Mouse (Mus musculus) ovary, postnatal 14 days (tissue): ENCODE measurements at regions not wholly inside any gene's neighbourhood (a gene's known extent, or its start where the extent isn't known, plus 50 kb on each side); places are given as distances from the start of the nearest gene placed in this dataset.
A peak's percentile ranks its signal among the peaks of the same experiment; 100 is the strongest.

Experiments
- DNase-seq: peaks from one replicate; pipeline ENCODE4 v3.0.0; 2022; ENCODE audit warnings: low spot score

DNA sequence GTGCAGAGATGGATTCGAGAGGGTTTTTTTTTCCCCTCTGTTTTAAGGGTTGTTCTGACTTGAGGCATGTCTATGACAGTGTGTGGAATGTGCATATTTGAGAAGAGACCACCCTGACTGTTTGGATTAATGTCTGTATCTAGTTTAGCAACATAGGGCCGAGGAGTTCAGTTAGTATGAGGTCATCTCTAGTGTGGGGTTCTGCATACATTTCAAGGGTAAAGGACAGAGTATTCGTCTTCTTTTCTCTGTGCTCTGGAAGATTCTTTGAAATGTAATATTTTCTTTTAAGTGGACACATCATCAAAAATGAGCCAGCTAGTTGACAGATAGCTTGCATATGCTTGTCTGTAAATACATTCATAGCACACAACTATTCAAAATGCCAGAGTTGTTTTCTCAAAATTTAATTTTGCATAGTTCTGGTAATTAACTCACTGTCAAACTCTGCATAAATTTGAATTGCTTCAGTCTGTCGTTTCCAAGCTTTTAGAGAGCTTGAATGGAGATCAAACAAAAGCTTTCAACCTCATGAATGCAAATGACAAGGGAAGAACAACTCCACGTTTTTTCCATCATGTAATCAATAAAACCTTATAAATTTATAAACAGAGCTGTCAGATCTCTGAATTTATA, 415.5 kb downstream of the Adamts20 start:
- no peak for DNase-seq

DNA sequence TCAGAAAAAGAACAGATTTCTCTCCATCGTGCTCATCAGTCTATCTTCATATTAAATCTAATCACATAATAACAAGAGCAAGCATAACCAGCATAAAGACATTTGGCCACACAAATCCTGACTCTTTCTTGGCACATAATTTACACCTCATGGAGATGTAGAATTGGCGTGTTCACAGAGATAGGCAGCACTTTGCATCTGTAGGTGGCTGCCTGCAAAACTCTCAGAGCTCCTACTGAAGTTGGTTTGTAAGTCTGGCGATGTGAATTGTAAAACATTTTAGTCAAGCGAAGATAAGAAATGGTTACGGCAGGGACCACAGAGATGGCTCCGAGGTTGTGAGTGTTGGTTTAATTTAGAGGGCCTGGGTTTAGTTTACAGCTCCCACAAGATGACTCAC, 419.0 kb downstream of the Adamts20 start:
- DNase-seq: no peak

DNA sequence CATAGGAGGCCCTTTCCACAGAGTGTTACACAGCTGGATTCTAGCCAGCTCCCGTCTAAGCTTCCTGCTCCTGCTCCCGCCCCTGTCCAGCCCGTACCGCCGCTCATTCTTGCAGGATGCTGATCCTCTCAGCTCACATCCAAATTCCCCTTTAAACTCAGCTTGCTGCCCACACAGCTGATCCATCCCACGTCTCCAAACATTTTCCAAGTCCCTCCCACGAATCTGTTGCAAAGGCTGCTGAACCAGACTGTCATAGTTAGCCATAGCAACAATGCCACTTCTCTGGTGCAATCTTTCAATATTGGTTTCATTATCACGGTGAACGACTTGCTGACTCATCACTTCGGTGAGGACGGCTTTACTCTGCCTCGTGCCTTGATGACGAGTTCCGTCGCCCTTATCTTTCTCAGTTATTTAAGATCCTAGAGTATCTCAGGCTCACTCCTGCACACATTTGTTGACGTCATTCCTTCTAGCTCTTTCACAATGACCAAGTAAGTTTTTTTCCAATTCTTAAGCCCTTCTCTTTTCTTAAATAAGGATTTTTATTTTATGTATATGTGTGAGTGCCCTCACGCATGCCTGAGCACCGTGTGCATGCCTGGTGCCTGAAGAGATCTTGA, 420.0 kb downstream of the Adamts20 start:
- DNase-seq: peak; percentile 20

DNA sequence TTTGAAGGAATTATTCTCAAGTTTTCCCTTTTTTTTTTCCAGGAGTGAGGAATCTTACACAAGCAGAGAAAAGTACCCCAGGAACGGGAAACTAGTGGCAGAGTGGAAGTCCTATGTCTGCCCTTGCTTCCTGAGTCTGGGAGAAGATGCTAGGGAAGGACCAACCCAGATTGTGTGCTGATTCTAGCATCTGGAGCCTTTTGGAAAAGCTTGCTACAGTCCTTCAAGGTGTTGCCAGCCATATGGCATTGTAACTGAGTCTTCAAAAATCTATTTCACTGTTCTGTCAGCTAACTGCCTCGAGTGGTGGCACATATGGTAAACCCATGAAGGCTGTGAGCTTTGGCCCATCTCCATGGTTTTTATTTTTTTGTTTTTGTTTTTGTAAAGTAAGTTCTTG, 432.3 kb downstream of the Adamts20 start:
- no peak for DNase-seq

DNA sequence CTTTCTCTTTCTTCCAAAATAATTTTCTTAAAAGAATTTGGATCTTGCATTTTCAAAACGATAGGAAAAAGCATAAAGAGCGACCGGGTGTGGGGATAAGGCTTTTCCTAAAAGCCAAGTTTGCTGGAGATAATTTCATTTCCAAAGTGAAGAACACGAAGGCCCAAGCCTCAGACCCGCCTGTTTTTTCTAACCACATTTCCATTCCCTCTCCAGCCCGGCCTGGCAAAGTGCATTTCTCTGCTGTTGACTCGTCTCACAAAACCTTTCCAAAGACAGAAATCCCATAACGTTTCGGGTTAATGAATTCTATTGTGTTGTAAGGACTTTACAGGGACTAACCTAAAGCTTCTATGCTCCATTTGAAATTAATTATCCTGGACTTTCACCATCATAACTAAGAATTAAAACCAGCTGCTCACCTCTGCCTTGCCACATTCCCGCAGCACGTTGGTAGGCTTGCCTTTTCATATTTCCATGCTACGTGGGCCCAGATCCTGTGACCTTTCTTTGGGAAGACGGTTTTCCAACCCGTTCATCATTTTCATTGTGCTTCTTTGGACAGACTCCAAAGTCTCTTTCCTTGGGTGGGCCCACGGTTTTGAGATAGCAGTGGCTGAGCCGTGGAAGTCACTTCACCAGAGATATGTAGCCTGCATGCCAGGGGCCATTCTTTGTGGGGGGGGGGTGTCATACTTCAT, 430.5 kb upstream of the Prickle1 start:
- no peak for DNase-seq

DNA sequence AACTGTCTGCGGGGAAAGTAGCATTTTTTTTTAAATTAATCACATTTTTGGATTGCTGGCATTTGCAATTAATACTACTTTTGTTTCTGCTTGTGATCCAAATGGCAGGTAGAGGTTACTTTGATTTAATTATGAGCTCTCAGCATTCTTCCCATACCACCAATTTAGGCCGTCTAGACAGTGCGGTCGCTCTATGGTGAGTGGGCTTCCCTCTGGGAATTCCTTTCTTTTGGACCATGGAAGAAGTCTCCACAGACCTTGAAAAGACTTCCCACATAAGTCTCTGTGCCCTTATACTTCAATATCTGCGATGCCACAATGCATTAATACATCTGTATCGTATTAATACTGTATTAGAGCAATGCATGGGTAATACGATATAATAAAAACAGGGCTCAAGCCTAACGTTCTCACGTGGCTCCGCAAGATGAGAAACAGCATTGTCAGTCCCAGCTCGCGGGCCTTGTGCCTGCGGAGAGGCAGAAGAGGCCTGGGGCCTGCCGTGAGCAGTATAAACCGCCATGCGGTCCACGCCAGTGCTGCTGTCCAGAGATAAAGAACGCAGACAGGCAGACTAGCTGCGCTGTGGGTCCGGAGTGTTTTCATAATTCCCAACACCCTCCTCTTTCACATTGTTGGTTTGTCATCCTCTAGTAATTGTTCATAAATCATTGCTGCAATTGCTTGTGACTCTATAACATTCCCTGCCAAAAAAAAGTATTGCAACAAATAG, 429.7 kb upstream of the Prickle1 start:
- no peak for DNase-seq

DNA sequence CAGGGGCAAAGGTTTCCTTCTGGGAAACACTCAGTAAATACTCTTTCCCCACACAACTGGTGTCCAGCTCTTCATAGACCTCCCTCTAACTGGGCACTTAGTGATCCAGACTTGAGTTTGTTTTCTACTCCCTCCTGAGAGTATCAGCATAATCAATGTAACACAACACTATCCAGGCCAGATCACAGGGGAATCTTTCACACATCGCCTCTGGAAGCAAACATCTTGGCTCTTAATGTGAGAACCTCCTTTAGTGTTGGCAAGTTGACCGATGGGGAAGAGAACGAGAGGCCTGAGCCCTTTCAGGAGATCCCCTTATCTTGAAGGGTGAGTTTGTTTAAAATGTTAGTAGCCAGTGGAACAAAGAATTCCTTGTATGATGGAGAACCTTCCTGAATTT, 429.1 kb upstream of the Prickle1 start:
- no peak for DNase-seq

DNA sequence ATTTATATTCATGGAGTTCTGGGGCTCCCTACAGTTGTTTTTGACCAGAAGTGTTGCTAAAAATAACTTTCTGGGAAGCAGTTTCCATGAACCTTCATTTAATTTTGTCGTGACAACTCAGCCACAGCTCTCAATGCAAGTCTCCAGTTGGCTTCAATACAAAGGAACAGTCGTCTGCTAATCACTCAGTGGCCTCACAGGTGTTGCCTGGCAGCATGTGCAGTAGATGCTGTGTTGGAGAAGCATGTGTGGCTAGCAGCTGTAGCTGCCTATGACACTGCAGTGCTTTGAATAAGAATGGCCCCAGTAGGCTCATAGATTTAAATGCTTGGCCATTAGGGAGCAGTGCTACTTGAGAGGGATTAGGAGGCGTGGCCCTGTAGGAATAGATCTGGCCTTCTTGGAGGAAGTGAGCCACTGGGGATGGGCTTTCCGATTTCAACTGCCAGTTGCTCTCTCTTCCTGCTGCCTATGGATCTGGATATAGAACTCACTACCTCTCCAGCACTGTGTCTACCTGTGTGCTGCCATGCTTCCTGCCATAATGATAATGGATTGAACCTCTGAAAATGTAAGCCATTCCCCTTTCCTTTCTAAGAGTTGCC, 428.5 kb upstream of the Prickle1 start:
- no peak for DNase-seq

DNA sequence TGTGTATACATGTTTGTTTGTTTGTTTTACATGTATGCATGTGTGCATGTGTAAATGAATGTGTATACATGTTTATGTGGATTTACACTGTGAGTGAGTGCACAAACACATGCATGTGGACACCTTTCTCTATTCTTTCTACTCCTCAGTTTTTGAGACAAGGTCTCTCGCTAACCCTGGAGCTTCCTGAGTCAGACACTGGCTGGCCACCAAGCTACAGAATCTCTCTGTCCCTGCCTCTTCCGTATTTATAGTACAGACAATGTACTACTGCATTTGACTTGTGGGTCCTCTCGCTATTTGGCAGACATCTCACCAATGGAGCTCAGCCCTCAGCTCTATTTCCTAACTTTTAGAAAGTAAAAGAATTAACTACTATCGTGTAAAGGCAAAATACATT, 427.8 kb upstream of the Prickle1 start:
- no peak for DNase-seq

DNA sequence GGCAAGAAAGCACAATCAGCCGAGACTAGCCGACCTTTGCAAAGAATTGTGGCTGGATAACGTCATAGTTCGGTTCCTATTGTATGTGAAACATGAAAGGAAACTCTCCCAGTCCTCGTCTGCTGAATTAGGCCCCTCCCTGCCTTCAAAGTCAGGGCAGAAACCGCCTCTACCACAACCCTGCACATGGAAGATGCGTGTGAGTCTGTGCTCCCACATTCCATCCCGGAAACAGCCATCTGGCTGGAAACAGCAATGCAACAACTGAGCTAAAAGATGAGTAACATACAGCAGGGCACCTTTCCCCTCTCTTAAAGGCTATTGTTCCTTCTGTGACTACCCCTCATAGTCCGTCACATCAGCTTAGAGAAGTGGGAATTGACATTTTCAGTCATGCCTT, 422.1 kb upstream of the Prickle1 start:
- DNase-seq: no peak

DNA sequence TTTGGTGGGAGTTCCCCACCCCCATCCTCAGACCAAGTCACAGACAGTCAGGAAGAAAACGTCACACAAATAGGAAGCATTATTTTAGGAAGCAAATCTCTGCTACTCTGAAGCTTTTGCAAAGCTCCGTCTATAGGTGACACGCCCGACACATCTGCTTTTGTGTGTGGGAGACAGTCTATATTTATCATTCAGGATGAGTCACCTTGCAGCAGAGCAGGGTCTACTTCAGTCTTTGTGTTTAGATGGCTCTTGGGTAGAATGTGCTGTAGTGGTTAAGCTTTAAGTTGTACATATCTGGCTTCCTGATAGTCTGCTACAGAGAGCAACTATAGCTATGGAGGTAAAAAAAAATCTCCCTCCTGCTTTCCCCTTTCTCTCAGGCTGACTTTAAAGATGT, 415.8 kb upstream of the Prickle1 start:
- no peak for DNase-seq

DNA sequence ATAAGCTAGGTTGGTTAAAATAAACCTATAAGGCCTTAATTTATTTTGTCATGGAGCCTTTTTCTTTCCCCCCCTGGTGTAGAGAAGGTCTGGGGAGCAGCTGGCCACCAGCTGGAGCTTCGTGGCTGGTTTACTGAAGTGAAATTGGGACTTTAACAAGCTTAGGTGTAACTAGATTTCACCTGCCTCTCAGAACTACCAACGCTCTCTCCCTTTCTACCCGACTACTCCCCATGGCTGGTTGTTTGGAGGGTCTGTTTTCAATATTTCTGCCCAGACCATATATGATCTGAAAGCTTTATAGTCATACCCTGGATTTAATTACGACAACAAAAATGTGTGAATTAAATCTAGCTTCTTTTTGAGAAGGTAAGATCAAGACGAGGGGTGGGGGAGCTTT, 410.4 kb upstream of the Prickle1 start:
- DNase-seq: no peak

DNA sequence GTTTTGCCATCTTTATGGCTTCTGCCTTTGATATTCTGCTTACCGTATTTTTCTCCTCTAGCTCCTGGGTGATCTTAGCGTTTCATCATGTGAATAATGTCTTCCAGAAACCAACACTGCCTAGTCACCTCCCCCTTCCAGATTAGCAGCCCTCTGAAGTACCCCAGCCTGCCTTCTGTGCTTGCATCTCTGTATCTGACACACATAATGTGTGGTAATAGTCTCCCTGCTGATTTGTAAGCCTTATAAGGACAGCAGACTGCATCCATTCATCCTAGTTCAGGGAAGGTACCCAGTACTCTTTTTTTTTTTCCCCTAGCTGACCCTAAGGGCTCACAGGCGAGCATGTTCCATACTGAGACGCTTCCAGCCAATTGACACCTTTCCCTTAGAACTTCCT, 409.2 kb upstream of the Prickle1 start:
- DNase-seq: no peak

DNA sequence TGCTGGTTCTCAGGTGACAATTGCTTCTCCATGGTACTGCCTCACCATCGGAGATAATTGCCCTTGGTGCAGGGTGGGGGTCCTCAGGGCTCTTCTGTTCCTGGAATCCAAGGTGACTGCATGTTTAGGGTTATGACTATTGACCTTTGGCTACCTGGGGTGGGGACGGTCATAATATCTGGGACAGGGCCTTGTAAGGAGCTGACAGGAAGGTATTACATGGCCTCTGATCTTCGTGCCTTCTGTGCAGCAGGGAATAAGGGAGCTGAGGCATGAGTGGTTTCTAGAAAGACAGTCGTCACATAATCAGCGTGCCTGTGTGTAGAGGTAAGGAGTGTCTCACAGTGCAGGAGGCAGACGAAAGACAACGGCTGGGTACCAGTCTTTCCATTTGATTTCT, 407.5 kb upstream of the Prickle1 start:
- DNase-seq: no peak

DNA sequence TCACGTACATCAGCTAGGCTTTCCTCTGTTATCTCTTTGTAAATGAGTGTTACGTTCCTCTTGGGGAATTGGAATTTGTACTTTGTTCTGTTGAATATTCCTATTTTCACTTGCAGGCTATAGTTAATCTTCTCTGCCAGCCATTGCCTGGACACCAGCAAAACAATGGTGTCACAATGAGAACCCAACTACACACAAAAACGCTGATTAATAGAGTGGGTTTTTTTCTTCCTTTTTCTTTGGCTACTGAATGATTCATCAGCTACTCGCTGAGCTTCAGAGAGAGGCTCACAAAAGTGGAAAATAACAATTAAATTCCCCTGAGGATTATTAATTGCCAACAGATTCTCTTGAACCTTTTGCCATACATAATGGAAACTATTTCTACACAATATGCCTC, 398.9 kb upstream of the Prickle1 start:
- no peak for DNase-seq

DNA sequence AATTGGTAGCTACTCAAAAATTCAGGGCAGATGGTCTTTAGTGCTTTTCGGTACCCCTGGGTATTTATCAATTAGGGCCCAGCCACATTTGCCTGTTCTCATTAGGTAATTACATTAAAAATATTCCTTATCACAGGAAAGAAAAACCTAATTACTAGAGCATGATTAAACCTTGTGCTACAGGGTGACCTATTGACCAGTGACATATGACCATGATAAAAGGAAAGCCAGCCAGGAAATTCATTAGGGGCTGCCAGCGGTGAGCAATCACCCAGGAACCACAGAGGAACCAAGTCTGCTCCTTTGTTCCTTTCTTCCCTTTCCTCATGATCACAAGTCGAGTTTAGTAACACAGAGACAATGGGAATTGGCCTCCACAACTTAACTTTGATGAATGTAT, 394.4 kb upstream of the Prickle1 start:
- no peak for DNase-seq

DNA sequence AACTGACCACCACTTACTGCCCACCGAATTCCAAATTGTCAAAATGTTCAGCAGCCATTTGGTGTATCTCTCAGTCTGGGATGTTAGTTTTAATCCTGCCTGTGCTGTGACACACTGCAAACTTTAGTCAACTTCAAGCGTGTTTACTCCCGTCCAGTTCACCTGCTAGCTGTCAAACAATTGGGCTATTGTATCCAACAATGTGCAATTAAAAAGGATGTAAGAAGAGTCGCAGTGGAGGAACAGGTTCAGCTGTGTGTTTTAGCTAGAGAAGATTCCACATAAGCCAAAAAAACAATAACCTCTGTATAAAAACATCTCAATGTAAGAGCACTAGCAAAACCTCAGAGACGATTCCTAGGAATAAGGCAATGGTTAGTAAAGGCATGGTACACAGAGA, 392.7 kb upstream of the Prickle1 start:
- DNase-seq: no peak

DNA sequence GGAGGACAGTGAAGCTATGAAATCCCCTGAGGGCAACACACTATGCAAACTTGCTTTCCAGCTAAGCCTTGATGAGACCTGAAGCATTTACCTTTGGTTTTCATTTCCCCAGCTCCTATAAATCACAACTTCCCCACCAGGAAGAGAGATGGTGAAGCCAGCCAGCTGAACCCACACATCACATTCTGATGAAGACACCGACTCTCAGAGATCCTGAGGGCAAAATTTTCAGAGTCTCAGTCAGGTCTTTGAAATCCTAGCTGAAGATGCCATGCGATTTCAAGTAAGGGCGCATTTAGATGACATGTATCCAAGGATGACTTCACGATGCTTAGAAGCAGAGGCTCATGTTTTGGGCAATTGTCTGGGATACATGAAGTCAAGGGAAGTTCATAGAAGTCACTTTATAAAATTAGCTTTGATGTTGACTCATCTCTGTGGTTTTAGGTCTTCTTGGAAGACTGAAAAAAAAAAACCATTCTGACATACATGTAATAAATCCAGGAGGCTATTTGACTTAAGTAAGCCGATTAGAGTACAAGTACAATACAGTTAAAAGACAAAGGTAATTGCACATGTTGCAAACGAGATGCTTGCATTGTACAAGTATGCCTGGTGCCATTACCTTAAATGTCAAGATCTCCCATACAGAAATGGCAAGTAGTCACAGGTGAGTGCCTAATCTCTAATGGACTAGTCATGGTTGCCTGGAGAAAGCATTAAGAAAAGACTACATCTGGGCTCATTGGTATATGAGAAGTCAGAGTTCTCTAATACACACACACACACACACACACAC, 391.1 kb upstream of the Prickle1 start:
- no peak for DNase-seq

DNA sequence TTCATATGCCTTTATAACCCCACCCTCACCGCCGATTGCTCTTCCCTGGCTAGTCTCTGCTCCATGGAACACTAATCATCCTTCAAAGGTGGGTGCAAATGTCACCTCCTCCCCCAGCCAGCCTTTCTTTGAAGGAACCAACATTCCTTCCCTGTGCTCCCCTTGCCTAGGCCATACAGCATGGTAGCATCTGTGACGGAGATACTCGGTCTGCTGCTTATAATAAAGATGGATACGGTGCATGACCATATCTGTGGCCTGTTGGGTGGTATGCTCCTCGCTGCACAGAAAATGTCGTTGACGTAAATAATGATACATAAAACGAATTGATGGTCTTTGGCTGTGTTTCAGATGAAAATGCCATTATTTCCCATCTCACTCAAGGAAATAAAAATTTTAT, 386.4 kb upstream of the Prickle1 start:
- DNase-seq: no peak

DNA sequence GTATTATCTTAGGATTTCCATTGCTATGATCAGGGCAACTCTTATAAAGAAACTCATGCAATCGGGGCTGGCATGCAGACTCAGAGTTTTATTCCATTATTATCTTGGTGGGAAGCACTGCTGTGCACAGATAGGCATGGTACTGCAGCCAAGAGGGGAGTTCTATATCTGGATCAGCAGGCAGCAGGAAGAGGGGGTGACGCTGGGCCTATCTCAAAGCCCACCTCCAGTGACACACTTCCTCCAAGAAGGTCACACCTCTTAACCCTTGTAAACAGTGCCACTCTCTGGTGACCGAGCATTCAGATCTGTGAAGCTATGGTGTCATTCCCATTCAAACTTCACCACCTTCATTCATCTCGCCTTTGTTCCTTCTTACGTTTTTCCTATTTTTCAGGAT, 381.8 kb upstream of the Prickle1 start:
- DNase-seq: no peak

DNA sequence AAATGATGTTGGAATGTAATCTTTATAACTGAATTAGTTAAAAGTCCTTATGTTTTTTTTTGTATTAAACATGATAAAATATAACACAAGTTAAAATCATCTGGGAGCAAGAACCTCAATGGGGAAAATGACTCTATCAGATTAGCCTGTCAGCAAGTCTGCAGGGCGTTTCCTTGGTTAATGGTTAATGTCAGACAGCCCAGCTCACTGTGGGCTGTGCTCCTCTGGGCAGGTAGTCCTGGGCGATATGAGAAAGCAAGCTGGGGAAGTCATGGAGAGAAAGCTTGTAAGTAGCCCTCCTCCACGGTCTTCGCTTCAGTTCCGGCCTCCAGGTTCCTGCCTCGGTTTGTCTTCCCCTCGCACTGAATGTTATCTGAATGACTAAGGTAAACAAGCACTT, 379.0 kb upstream of the Prickle1 start:
- no peak for DNase-seq

DNA sequence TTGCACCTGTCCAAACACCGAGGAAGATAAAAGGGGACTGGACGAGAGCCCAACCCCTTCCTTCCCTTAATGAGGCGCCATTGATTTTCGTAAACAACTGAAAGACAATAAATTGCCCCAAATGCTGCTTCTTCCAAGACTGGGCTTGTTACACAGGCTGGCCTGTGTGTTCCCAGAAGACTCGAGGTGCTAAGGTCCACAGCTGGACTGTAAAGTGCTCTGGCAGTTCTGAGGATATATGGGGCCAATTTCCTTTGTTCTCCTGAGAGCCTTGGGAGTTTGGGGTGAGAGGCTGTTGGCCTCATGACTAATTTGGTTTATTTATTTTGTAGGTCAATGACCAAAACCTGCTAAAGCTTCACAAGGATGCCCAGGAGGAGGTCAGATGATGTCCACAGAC, 377.3 kb upstream of the Prickle1 start:
- no peak for DNase-seq
